Mouse (Mus musculus) limb, embryonic 15.5 days (tissue): ENCODE data around the gene Ctnna3. TPM values are rescaled to one million over a fixed set of nuclear protein-coding genes. Genes with fewer than 3 reads are reported as not detected.

Experiments
- ATAC-seq: fragments of 200-750 bp; cut with Nextera tagmentation; 2 replicates; pipeline ENCODE4 v1.8.0; 2017; ENCODE audit warnings: low read depth, moderate TSS enrichment; ENCODE audit not compliant: insufficient number of reproducible peaks, low FRiP score, low TSS enrichment
- H3K27ac ChIP-seq: fragments of 300-500 bp; sonication (generic); 2 replicates; pipeline ENCODE4 v1.5.1; 2015; ENCODE audit warnings: moderate library complexity, mild to moderate bottlenecking, inconsistent platforms
- H3K27me3 ChIP-seq: fragments of 300-500 bp; sonication (generic); 2 replicates; pipeline ENCODE4 v1.6.1; 2015; ENCODE audit warnings: inconsistent platforms
- H3K36me3 ChIP-seq: fragments of 300-500 bp; sonication (generic); 2 replicates; pipeline ENCODE4 v1.6.1; 2015; ENCODE audit warnings: inconsistent platforms
- H3K4me1 ChIP-seq: fragments of 300-500 bp; sonication (generic); 2 replicates; pipeline ENCODE4 v1.6.1; 2015; ENCODE audit warnings: inconsistent platforms
- H3K4me2 ChIP-seq: fragments of 300-500 bp; sonication (generic); 2 replicates; pipeline ENCODE4 v1.6.1; 2015; ENCODE audit warnings: mild to moderate bottlenecking, inconsistent platforms
- H3K4me3 ChIP-seq: fragments of 300-500 bp; sonication (generic); 2 replicates; pipeline ENCODE4 v1.5.1; 2015; ENCODE audit warnings: mild to moderate bottlenecking, inconsistent platforms
- H3K9ac ChIP-seq: fragments of 300-500 bp; sonication (generic); 2 replicates; pipeline ENCODE4 v1.6.1; 2015; ENCODE audit warnings: inconsistent platforms
- H3K9me3 ChIP-seq: fragments of 300-500 bp; sonication (generic); 2 replicates; pipeline ENCODE4 v1.6.1; 2016; ENCODE audit warnings: inconsistent platforms
- WGBS: fragments of 180-500 bp; shearing (Covaris S2); methylation state at CpG from one replicate; pipeline ENCODE4 v1.1.7; 2015; 5-methylcytosine and 5-hydroxymethylcytosine counted together
- polyA plus RNA-seq: library from polyadenylated mRNA; unstranded; fragments of >200 nt; fragmentation: Nextera tagmentation; extraction: Ambion mirVana; gene quantifications from 2 replicates; pipeline ENCODE4 v1.2.1, GENCODE M21; 2015

Ctnna3 gene
- polyA plus RNA-seq, 1 experiment from 2014 or later = 0.95 TPM

GRCm38 (mm10) chr10:63894612-63895011 lies 464.7 kb downstream of the Ctnna3 start:
- H3K36me3 ChIP-seq = no peaks in the 10 kb centered on the region
- no peak overlapping the region for H3K4me3 ChIP-seq
- no peaks in the 10 kb centered on the region for H3K4me1 ChIP-seq
- H3K9ac ChIP-seq = no peak overlapping the region
- no peak overlapping the region for H3K27ac ChIP-seq
- no peaks in the 10 kb centered on the region for H3K27me3 ChIP-seq
- H3K9me3 ChIP-seq = no peaks in the 10 kb centered on the region
- no peak for ATAC-seq
- WGBS = 86% methylated on average over 5 of the region's 5 CpGs
- no peak overlapping the region for H3K4me2 ChIP-seq

GRCm38 (mm10) chr10:63899891-63900290 lies 470.0 kb downstream of the Ctnna3 start:
- no peak for ATAC-seq
- no peak overlapping the region for H3K27ac ChIP-seq
- no peaks in the 10 kb centered on the region for H3K9me3 ChIP-seq
- no peak overlapping the region for H3K4me2 ChIP-seq
- H3K4me3 ChIP-seq = no peak overlapping the region
- no peaks in the 10 kb centered on the region for H3K27me3 ChIP-seq
- no peak overlapping the region for H3K9ac ChIP-seq
- H3K4me1 ChIP-seq = no peaks in the 10 kb centered on the region
- H3K36me3 ChIP-seq = no peaks in the 10 kb centered on the region

- ATAC-seq = no peak
- no peak overlapping the region for H3K9ac ChIP-seq
- H3K27ac ChIP-seq = no peak overlapping the region
- H3K36me3 ChIP-seq = no peaks in the 10 kb centered on the region
- no peak overlapping the region for H3K4me3 ChIP-seq
- no peaks in the 10 kb centered on the region for H3K27me3 ChIP-seq
- no peak overlapping the region for H3K4me2 ChIP-seq
- H3K9me3 ChIP-seq = no peaks in the 10 kb centered on the region
- no peaks in the 10 kb centered on the region for H3K4me1 ChIP-seq
Observed at GRCm38 (mm10) chr10:63908878-63909277, 479.0 kb downstream of the Ctnna3 start.

GRCm38 (mm10) chr10:63927334-63927733 lies 497.4 kb downstream of the Ctnna3 start, which contains the start of gene Gm10118:
TSS of gene Gm10118 (minus strand) at chr10:63927434.
- Histone ChIP-seq H3K27me3 (no peaks in the 10 kb centered on the region), H3K9me3 (no peaks in the 10 kb centered on the region), H3K27ac (no peak within 1 kb of the TSS), H3K4me3 (no peak within 1 kb of the TSS), H3K4me1 (no peaks in the 10 kb centered on the region), H3K36me3 (no peaks in the 10 kb centered on the region), H3K4me2 (no peak within 1 kb of the TSS), H3K9ac (no peak within 1 kb of the TSS)
- ATAC-seq = no peak

GRCm38 (mm10) chr10:63933946-63934345 lies 504.0 kb downstream of the Ctnna3 start:
- no peaks in the 10 kb centered on the region for H3K9me3 ChIP-seq
- H3K9ac ChIP-seq = no peak overlapping the region
- no peaks in the 10 kb centered on the region for H3K27me3 ChIP-seq
- H3K4me1 ChIP-seq = no peaks in the 10 kb centered on the region
- no peak for ATAC-seq
- H3K27ac ChIP-seq = no peak overlapping the region
- 79% methylated on average over 5 of the region's 5 CpGs for WGBS
- H3K36me3 ChIP-seq = no peaks in the 10 kb centered on the region
- H3K4me2 ChIP-seq = no peak overlapping the region
- no peak overlapping the region for H3K4me3 ChIP-seq

- Histone ChIP-seq H3K4me1 (no peaks in the 10 kb centered on the region), H3K9me3 (no peaks in the 10 kb centered on the region), H3K36me3 (no peaks in the 10 kb centered on the region), H3K9ac (no peak overlapping the region), H3K4me3 (no peak overlapping the region), H3K27ac (no peak overlapping the region), H3K4me2 (no peak overlapping the region), H3K27me3 (no peaks in the 10 kb centered on the region)
- whole genome bisulfite sequencing = 49% methylated on average over 3 of the region's 3 CpGs
- no peak for ATAC-seq
Observed at GRCm38 (mm10) chr10:63945534-63945933, 515.6 kb downstream of the Ctnna3 start.

GRCm38 (mm10) chr10:63947266-63947665 lies 517.4 kb downstream of the Ctnna3 start:
- H3K9ac ChIP-seq = no peak overlapping the region
- 67% methylated on average over 4 of the region's 4 CpGs for WGBS
- H3K36me3 ChIP-seq = no peaks in the 10 kb centered on the region
- H3K9me3 ChIP-seq = no peaks in the 10 kb centered on the region
- H3K4me2 ChIP-seq = no peak overlapping the region
- no peak overlapping the region for H3K27ac ChIP-seq
- no peaks in the 10 kb centered on the region for H3K27me3 ChIP-seq
- ATAC-seq = no peak
- peaks cover 6% of the 10 kb centered on the region for H3K4me1 ChIP-seq
- no peak overlapping the region for H3K4me3 ChIP-seq

GRCm38 (mm10) chr10:63950867-63951266 lies 521.0 kb downstream of the Ctnna3 start:
- Histone ChIP-seq H3K27me3 (no peaks in the 10 kb centered on the region), H3K4me1 (peaks cover 6% of the 10 kb centered on the region), H3K36me3 (no peaks in the 10 kb centered on the region), H3K27ac (no peak overlapping the region), H3K4me2 (no peak overlapping the region), H3K9me3 (no peaks in the 10 kb centered on the region), H3K9ac (no peak overlapping the region), H3K4me3 (no peak overlapping the region)
- ATAC-seq = no peak
- WGBS = 42% methylated on average over 8 of the region's 8 CpGs

GRCm38 (mm10) chr10:63951481-63951880 lies 521.6 kb downstream of the Ctnna3 start:
- Histone ChIP-seq H3K27me3 (no peaks in the 10 kb centered on the region), H3K4me2 (no peak overlapping the region), H3K9ac (no peak overlapping the region), H3K9me3 (no peaks in the 10 kb centered on the region), H3K36me3 (no peaks in the 10 kb centered on the region), H3K4me3 (no peak overlapping the region), H3K4me1 (peaks cover 6% of the 10 kb centered on the region), H3K27ac (no peak overlapping the region)
- 83% methylated on average over 1 of the region's 1 CpGs for WGBS
- no peak for ATAC-seq

GRCm38 (mm10) chr10:63954308-63954930 lies 524.5 kb downstream of the Ctnna3 start:
- ATAC-seq = no peak
- no peak overlapping the region for H3K27ac ChIP-seq
- WGBS = 27% methylated on average over 6 of the region's 7 CpGs

GRCm38 (mm10) chr10:63972300-63972699 lies 542.4 kb downstream of the Ctnna3 start:
- Histone ChIP-seq H3K27me3 (no peaks in the 10 kb centered on the region), H3K4me3 (no peak overlapping the region), H3K27ac (no peak overlapping the region), H3K4me1 (no peaks in the 10 kb centered on the region), H3K36me3 (no peaks in the 10 kb centered on the region), H3K4me2 (no peak overlapping the region), H3K9ac (no peak overlapping the region), H3K9me3 (no peaks in the 10 kb centered on the region)
- 81% methylated on average over 2 of the region's 2 CpGs for WGBS
- no peak for ATAC-seq

More at GRCm38 (mm10) chr10:63954308-63954930, 524.5 kb downstream of the Ctnna3 start:
- Histone ChIP-seq H3K4me1 (peaks cover 6% of the 10 kb centered on the region), H3K4me2 (no peak overlapping the region), H3K9ac (no peak overlapping the region), H3K27me3 (no peaks in the 10 kb centered on the region), H3K9me3 (no peaks in the 10 kb centered on the region), H3K36me3 (no peaks in the 10 kb centered on the region), H3K4me3 (no peak overlapping the region)

- H3K27ac ChIP-seq = 0 out of 2 replicates have a peak overlapping the region, but pooled peaks have one; percentile 22
- 0 out of 2 replicates have a peak, but pooled peaks cover 2% of the 10 kb centered on the region for H3K4me1 ChIP-seq
- no peak overlapping the region for H3K9ac ChIP-seq
- H3K9me3 ChIP-seq = no peaks in the 10 kb centered on the region
- H3K4me2 ChIP-seq = peak overlapping the region; percentile 36
- 15% methylated on average over 11 of the region's 11 CpGs for WGBS
- ATAC-seq = no peak
- no peaks in the 10 kb centered on the region for H3K27me3 ChIP-seq
- peak overlapping the region; percentile 13; the same call in 1 of the 2 replicates for H3K4me3 ChIP-seq
- no peaks in the 10 kb centered on the region for H3K36me3 ChIP-seq
Observed at GRCm38 (mm10) chr10:63978101-63978500, 548.2 kb downstream of the Ctnna3 start.

GRCm38 (mm10) chr10:63978535-63978934 lies 548.6 kb downstream of the Ctnna3 start:
- Histone ChIP-seq H3K9me3 (no peaks in the 10 kb centered on the region), H3K4me1 (0 out of 2 replicates have a peak, but pooled peaks cover 2% of the 10 kb centered on the region), H3K4me3 (no peak overlapping the region), H3K27ac (no peak overlapping the region), H3K4me2 (peak overlapping the region; percentile 36; the same call in 1 of the 2 replicates), H3K9ac (no peak overlapping the region), H3K27me3 (no peaks in the 10 kb centered on the region), H3K36me3 (no peaks in the 10 kb centered on the region)
- WGBS = 41% methylated on average over 3 of the region's 3 CpGs
- ATAC-seq = no peak
